Comparison of ENCODE assay signal across 10 mouse cellular contexts in the genomic region with DNA sequence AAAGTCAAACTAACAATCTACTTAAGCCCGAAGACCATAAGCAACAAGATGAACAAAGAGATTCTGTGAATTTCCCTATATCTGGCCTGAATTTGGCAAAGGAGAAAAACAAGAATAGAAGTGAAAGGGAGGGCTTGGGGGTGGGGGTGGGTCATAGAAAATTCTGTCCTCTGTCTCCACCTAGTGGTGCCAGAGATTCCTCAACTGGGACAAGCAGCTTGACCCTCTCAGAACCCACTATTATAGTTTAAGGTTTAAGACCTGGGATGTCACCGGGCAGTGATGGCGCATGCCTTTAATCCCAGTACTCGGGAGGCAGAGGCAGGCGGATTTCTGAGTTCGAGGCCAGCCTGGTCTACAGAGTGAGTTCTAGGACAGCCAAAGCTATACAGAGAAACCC. TPM values are rescaled to one million over a fixed set of nuclear protein-coding genes. Genes with fewer than 3 reads are reported as not detected.
A peak's percentile ranks its signal among the peaks of the same experiment; 100 is the strongest.
DNase-seq lines count a peak whose midpoint lies in the region; ATAC-seq and TF ChIP-seq lines count a peak whose summit lies in the region.
"Had no signal": no experiment of that assay in that cellular context is flagged by ENCODE, and none has a peak within 500 bp of the region (broad histone marks: within the 10 kb centered on the region; RNA-seq: fewer than 3 reads in every experiment).

No protein-coding gene starts in this region.

- WGBS in heart, embryonic 11.5 days (ENCODE audit: insufficient replicate concordance) = 50% methylated on average over 6 of the region's 6 CpGs
- 76% methylated on average over 6 of the region's 6 CpGs for WGBS in forebrain, embryonic 10.5 days

- no peaks in the 10 kb centered on the region for H3K4me1 ChIP-seq in heart, embryonic 11.5 days (ENCODE audit: control insufficient read depth, insufficient read depth, low read length)
- peaks cover 35% of the 10 kb centered on the region for H3K4me1 ChIP-seq in G1E (ENCODE audit: insufficient read depth, low read depth, low read length)
- no peaks in the 10 kb centered on the region for H3K4me1 ChIP-seq in forebrain, embryonic 10.5 days
- H3K4me1 ChIP-seq: limb, embryonic 15.5 days had no signal

- no peak overlapping the region for H3K4me3 ChIP-seq in heart, embryonic 11.5 days (ENCODE audit: low read depth, low read length)
- H3K4me3 ChIP-seq in G1E (ENCODE audit: low read depth, low read length) = no peak overlapping the region
- no peak overlapping the region for H3K4me3 ChIP-seq in forebrain, embryonic 10.5 days
- H3K4me3 ChIP-seq: embryonic facial prominence, embryonic 13.5 days; limb, embryonic 15.5 days had no signal

- peak; percentile 48 for DNase-seq in heart, adult 8-10 months (ENCODE audit: low spot score)
- DNase-seq in 3134 (ENCODE audit: extremely low read depth, insufficient read length, low spot score) = peak; percentile 44
- peak; percentile 15 for DNase-seq in G1E (ENCODE audit: low spot score)
- peak; percentile 66 for DNase-seq in embryo, embryonic 10 days (ENCODE audit: low spot score)
- DNase-seq in kidney, adult 9 months = peak; percentile 49
- DNase-seq in mesoderm, embryonic 11.5 days (ENCODE audit: low read depth, low spot score) = peak; percentile 62
- DNase-seq in forebrain, embryonic 10.5 days (ENCODE audit: extremely low spot score, low spot score) = no peak

- no peak overlapping the region for H3K27ac ChIP-seq in heart, embryonic 11.5 days (ENCODE audit: low read depth, low read length)
- no peak overlapping the region for H3K27ac ChIP-seq in forebrain, embryonic 10.5 days
- H3K27ac ChIP-seq: embryonic facial prominence, embryonic 13.5 days; limb, embryonic 15.5 days had no signal

- ATAC-seq in heart, embryonic 11.5 days (replicated peaks; ENCODE audit: insufficient number of reproducible peaks, low FRiP score, low TSS enrichment) = no peak
- no peak for ATAC-seq in G1E (ENCODE audit: extremely low read depth, insufficient number of reproducible peaks, low FRiP score, poor library complexity, severe bottlenecking)

- H3K36me3 ChIP-seq in heart, embryonic 11.5 days (ENCODE audit: control insufficient read depth, insufficient read depth, low read length) = no peaks in the 10 kb centered on the region
- H3K36me3 ChIP-seq in G1E (replicated peaks) = peaks cover 21% of the 10 kb centered on the region
- no peaks in the 10 kb centered on the region for H3K36me3 ChIP-seq in forebrain, embryonic 10.5 days (replicated peaks)
- H3K36me3 ChIP-seq: limb, embryonic 15.5 days had no signal

- H3K27me3 ChIP-seq in heart, embryonic 11.5 days (ENCODE audit: control insufficient read depth, insufficient read depth, low read length) = no peaks in the 10 kb centered on the region
- no peaks in the 10 kb centered on the region for H3K27me3 ChIP-seq in G1E (ENCODE audit: insufficient read depth, low read length)
- H3K27me3 ChIP-seq in forebrain, embryonic 10.5 days (ENCODE audit: poor library complexity, severe bottlenecking) = no peaks in the 10 kb centered on the region
- H3K27me3 ChIP-seq: embryonic facial prominence, embryonic 13.5 days; limb, embryonic 15.5 days had no signal

- no peak overlapping the region for H3K9ac ChIP-seq in heart, embryonic 11.5 days (ENCODE audit: low read depth, low read length)
- H3K9ac ChIP-seq: embryonic facial prominence, embryonic 13.5 days; limb, embryonic 15.5 days had no signal

- no peak for TF ChIP-seq CTCF in G1E (IDR thresholded peaks at IDR 0.05; ENCODE audit: low read depth, low read length)

- H3K9me3 ChIP-seq in heart, embryonic 11.5 days (replicated peaks; ENCODE audit: control insufficient read depth, low read length) = no peaks in the 10 kb centered on the region
- no peaks in the 10 kb centered on the region for H3K9me3 ChIP-seq in G1E (replicated peaks)
- H3K9me3 ChIP-seq in forebrain, embryonic 10.5 days = no peaks in the 10 kb centered on the region
- H3K9me3 ChIP-seq: embryonic facial prominence, embryonic 13.5 days; limb, embryonic 15.5 days had no signal

- no peak overlapping the region for H3K4me2 ChIP-seq in heart, embryonic 11.5 days
- H3K4me2 ChIP-seq: embryonic facial prominence, embryonic 13.5 days; limb, embryonic 15.5 days had no signal

RNA-seq across cellular contexts. Expression of gene Nf2, which starts 12.6 kb away (rescaled TPM):
- 10 to 100 TPM; 75.5 to 80.0 (median 78.3) TPM for total RNA-seq in heart, adult 8-10 months (2022)
- polyA plus RNA-seq in heart, embryonic 11.5 days (2014; fragmentation: Nextera tagmentation; extraction: Ambion mirVana) = 32.7 and 38.7 TPM in 2 replicates
- 41.9 and 43.3 TPM in 2 replicates for total RNA-seq in G1E (2014; fragmentation: Nextera tagmentation)
- total RNA-seq in G1E (2017) = 44.4 and 49.7 TPM in 2 replicates
- 62.2 and 79.7 TPM in 2 replicates for polyA plus RNA-seq in G1E (2012)
- 57.4 and 62.4 TPM in 2 replicates for polyA plus RNA-seq in forebrain, embryonic 10.5 days (2016; fragmentation: Nextera tagmentation; extraction: Ambion mirVana)

RNA-seq across cellular contexts. Expression of gene Nipsnap1, which starts 37.0 kb away (rescaled TPM):
- 1 to 10 TPM in 1 of 4 experiments, under 1 TPM in 3; 0.52 to 1.1 (median 0.82) TPM for total RNA-seq in heart, adult 8-10 months (2022)
- 34.7 and 36.5 TPM in 2 replicates for polyA plus RNA-seq in heart, embryonic 11.5 days (2014; fragmentation: Nextera tagmentation; extraction: Ambion mirVana)
- total RNA-seq in G1E (2014; fragmentation: Nextera tagmentation) (16.7 and 36.0 TPM in 2 replicates), G1E (2017) (21.8 and 22.5 TPM in 2 replicates)
- polyA plus RNA-seq in G1E (2012) = 24.4 and 25.3 TPM in 2 replicates
- polyA plus RNA-seq in forebrain, embryonic 10.5 days (2016; fragmentation: Nextera tagmentation; extraction: Ambion mirVana) = 84.6 and 86.8 TPM in 2 replicates

RNA-seq across cellular contexts. Expression of gene Thoc5, which starts 58.4 kb away (rescaled TPM):
- total RNA-seq in heart, adult 8-10 months (2022) = 10 to 100 TPM; 14.9 to 19.8 (median 16.2) TPM
- polyA plus RNA-seq in heart, embryonic 11.5 days (2014; fragmentation: Nextera tagmentation; extraction: Ambion mirVana) = 28.1 and 30.2 TPM in 2 replicates
- total RNA-seq in G1E (2014; fragmentation: Nextera tagmentation) (50.6 and 57.9 TPM in 2 replicates), G1E (2017) (67.5 and 68.8 TPM in 2 replicates)
- polyA plus RNA-seq in G1E (2012) = 5.8 and 8.9 TPM in 2 replicates
- 56.8 and 58.2 TPM in 2 replicates for polyA plus RNA-seq in forebrain, embryonic 10.5 days (2016; fragmentation: Nextera tagmentation; extraction: Ambion mirVana)
